Mouse (Mus musculus) G1E-ER4 (cell line): Measurements from ENCODE around the gene Pygl. TPM values are rescaled to one million over a fixed set of nuclear protein-coding genes. Genes with fewer than 3 reads are reported as not detected.

ENCODE experiments used
- GATA1 ChIP-seq: IDR thresholded peaks from one replicate; pipeline ENCODE4 v1.8.0; 2012; ENCODE audit warnings: low read length, inconsistent platforms
- polyA plus RNA-seq: library from polyadenylated mRNA; stranded (reverse); fragments of >175 nt; gene quantifications from 2 replicates; pipeline ENCODE4 v1.2.3, GENCODE M21; 2012

Gene Pygl
- polyA plus RNA-seq, 1 experiment, result 0.04 TPM

- TF ChIP-seq GATA1, result no peak
Measured at GRCm38 (mm10) chr12:70144637-70145448, 86.4 kb downstream of the Pygl start.

GRCm38 (mm10) chr12:70140993-70141576 lies 90.2 kb downstream of the Pygl start:
- no peak for TF ChIP-seq GATA1

Other genes starting within 250 kb of the Pygl start
- 32.3 and 41.9 TPM in 2 replicates for gene Sav1, start 244.5 kb downstream of the Pygl start, polyA plus RNA-seq
- 17.9 and 21.4 TPM in 2 replicates for gene Nin, start 117.8 kb downstream of the Pygl start, polyA plus RNA-seq
- not detected in 2 replicates for gene Abhd12b, start 77.3 kb downstream of the Pygl start, polyA plus RNA-seq
- gene Trim9, start 116.1 kb upstream of the Pygl start, polyA plus RNA-seq, result not detected in 2 replicates
- gene Tmx1, start 221.6 kb upstream of the Pygl start, polyA plus RNA-seq, result 8.8 and 12.2 TPM in 2 replicates